Mouse (Mus musculus): ENCODE measurements around the gene Clgn. TPM values are rescaled to one million over a fixed set of nuclear protein-coding genes. Genes with fewer than 3 reads are reported as not detected.
"Not testable (repeated sequence)": the region's sequence is repeated elsewhere in the genome, so short reads cannot be mapped to it uniquely, and the experiment has no call there.

The Clgn gene
- total and polyA plus RNA-seq, 2 experiments from 2014 or later = not detected

DNA sequence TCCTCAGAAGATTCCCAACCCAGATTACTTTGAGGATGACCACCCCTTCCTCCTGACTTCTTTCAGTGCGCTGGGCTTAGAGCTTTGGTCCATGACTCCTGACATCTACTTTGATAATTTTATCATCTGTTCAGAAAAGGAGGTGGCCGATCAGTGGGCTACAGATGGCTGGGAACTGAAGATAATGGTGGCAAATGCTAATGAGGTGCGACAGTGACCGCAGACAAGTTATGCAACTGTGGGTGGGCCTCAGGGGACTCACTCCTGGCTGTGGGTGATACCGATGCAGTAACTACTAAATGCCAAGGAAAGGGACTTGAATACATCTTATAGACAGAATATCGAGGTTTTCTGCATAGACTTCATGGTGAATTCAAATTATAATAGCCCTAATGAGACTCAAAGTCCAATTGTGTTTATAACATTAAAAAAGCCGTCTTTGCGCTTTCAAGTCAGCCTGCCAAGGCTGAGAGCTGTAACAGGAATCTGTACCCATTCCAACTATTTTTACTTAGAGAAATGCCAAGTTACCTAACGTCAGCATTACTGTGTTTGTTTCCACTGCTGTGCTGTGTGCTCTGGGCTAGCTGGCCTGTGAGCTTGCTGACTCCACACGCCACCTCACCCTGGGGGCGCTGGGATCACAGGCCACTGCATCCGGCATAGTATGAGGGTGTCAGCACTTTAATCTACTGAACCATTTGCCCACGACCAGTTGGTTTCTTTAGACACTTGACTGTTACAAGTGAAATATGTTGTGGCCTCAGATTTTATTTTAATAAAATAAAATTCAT, 33.6 kb downstream of the Clgn start:
- no peaks in the 10 kb centered on the region for H3K4me1 ChIP-seq (ENCODE audit: control insufficient read depth, insufficient read depth)
- H3K9ac ChIP-seq (replicated peaks; ENCODE audit: low read depth, low read length) = no peak overlapping the region
- no peak overlapping the region for H3K27ac ChIP-seq (ENCODE audit: low read depth)
- ATAC-seq (ENCODE audit: insufficient read depth, low read depth) (no peak), DNase-seq (ENCODE audit: low spot score) (no peak)
- no peaks in the 10 kb centered on the region for H3K36me3 ChIP-seq (replicated peaks; ENCODE audit: control insufficient read depth, insufficient read depth, low read length)
- peaks cover 30% of the 10 kb centered on the region; the same call in 1 of the 2 replicates for H3K27me3 ChIP-seq (ENCODE audit: control insufficient read depth, insufficient read depth, low read length)
- 62% methylated on average over 13 of the region's 13 CpGs for WGBS
- TF ChIP-seq CTCF (IDR thresholded peaks at IDR 0.05; ENCODE audit: low read depth) (no peak), EP300 (IDR thresholded peaks at IDR 0.05; ENCODE audit: low read depth) (no peak)
- no peaks in the 10 kb centered on the region for H3K9me3 ChIP-seq (replicated peaks; ENCODE audit: control insufficient read depth, low read length)
- H3K4me2 ChIP-seq (ENCODE audit: low read depth, low read length) = no peak overlapping the region
- no peak overlapping the region for H3K4me3 ChIP-seq (ENCODE audit: low read depth, low read length)

DNA sequence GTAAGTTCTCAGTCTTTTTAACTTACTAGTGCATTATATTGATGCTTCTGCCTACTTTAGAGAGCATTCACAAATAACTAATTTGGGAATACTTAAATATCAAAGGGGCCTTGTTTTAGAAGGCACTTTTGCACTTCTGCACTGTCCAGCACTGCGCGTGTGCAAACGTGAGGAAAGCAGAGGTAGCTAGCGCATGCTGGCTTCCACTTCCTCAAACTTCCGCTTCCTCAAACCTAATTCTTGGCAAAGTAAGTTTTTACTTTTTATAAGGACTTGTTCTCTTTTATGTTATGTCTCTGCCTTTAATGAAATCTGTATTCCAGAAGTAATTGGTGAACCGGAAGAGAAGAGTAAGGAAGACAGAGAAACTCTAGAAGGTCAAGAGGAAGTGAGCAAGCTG, 35.5 kb downstream of the Clgn start:
- Histone ChIP-seq H3K4me3 (ENCODE audit: low read depth, low read length) (no peak overlapping the region), H3K4me1 (ENCODE audit: control insufficient read depth, insufficient read depth) (no peaks in the 10 kb centered on the region), H3K4me2 (ENCODE audit: low read depth, low read length) (no peak overlapping the region), H3K27me3 (ENCODE audit: control insufficient read depth, insufficient read depth, low read length) (peaks cover 32% of the 10 kb centered on the region), H3K9ac (replicated peaks; ENCODE audit: low read depth, low read length) (no peak overlapping the region), H3K9me3 (replicated peaks; ENCODE audit: control insufficient read depth, low read length) (no peaks in the 10 kb centered on the region), H3K36me3 (replicated peaks; ENCODE audit: control insufficient read depth, insufficient read depth, low read length) (no peaks in the 10 kb centered on the region), H3K27ac (ENCODE audit: low read depth) (no peak overlapping the region)
- DNase-seq (ENCODE audit: low spot score) = no peak
- TF ChIP-seq EP300 (IDR thresholded peaks at IDR 0.05; ENCODE audit: low read depth) (no peak), CTCF (IDR thresholded peaks at IDR 0.05; ENCODE audit: low read depth) (no peak)
- WGBS = 84% methylated on average over 6 of the region's 6 CpGs
- ATAC-seq (ENCODE audit: insufficient read depth, low read depth) = no peak

DNA sequence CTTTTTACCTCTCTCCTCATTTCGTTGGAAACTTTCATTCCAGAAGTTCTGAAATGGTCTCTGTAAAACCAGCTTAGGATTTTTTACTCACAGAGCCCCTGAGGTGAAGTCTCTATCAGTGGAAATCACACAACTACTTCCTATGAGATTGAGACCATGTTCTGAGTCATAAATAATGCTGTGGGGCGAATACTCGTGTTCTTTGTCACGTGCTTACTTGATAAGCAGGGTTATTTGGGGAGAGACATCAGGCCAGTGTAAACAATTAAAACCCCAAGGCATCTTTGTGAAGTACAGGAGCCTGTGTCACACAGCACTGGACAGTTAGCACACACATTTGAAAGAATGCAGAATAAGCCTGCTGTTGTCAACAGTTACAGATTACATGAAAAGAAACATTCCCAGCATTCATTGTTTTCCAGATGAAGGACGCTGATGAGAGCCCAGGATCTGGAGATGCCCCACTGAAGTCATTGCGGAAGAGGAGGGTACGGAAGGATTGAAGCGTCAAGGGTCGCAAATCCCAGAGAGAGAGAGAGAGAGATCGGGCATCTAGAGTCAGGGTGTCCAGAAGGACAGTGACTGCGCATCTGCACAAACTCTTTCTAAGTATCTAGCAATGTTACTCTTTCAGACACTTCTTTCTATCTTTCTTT, 36.6 kb downstream of the Clgn start:
- TF ChIP-seq EP300 (IDR thresholded peaks at IDR 0.05; ENCODE audit: low read depth) (no peak), CTCF (IDR thresholded peaks at IDR 0.05; ENCODE audit: low read depth) (no peak)
- Histone ChIP-seq H3K9me3 (replicated peaks; ENCODE audit: control insufficient read depth, low read length) (no peaks in the 10 kb centered on the region), H3K36me3 (replicated peaks; ENCODE audit: control insufficient read depth, insufficient read depth, low read length) (no peaks in the 10 kb centered on the region), H3K27me3 (ENCODE audit: control insufficient read depth, insufficient read depth, low read length) (peaks cover 36% of the 10 kb centered on the region), H3K4me3 (ENCODE audit: low read depth, low read length) (no peak overlapping the region), H3K4me1 (ENCODE audit: control insufficient read depth, insufficient read depth) (no peaks in the 10 kb centered on the region), H3K27ac (ENCODE audit: low read depth) (no peak overlapping the region), H3K4me2 (ENCODE audit: low read depth, low read length) (no peak overlapping the region), H3K9ac (replicated peaks; ENCODE audit: low read depth, low read length) (no peak overlapping the region)
- WGBS = 38% methylated on average over 11 of the region's 11 CpGs
- no peak for ATAC-seq (ENCODE audit: insufficient read depth, low read depth)
- no peak for DNase-seq (ENCODE audit: low spot score)

DNA sequence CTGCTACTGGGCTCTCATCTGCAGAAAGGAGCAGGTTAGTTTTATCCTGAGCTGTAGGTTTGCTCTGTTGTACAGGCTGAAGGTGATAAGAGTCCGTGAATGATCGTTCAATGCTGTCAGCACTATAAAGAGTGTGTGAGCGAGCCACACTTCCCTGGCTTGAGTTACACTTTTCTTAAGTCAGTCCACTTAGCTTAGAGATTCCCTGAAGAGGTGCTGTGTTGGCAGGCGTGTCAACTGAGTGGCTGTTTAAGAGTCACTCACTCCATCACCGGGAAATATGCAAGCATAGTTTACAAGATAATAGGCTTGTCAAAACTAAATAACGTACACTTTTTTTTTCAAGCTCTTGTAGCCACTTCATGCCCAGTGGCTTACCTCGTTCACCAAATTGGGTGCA, 37.3 kb downstream of the Clgn start:
- Histone ChIP-seq H3K9ac (replicated peaks; ENCODE audit: low read depth, low read length) (no peak overlapping the region), H3K4me3 (ENCODE audit: low read depth, low read length) (no peak overlapping the region), H3K27me3 (ENCODE audit: control insufficient read depth, insufficient read depth, low read length) (peaks cover 36% of the 10 kb centered on the region), H3K4me1 (ENCODE audit: control insufficient read depth, insufficient read depth) (no peaks in the 10 kb centered on the region), H3K27ac (ENCODE audit: low read depth) (no peak overlapping the region), H3K36me3 (replicated peaks; ENCODE audit: control insufficient read depth, insufficient read depth, low read length) (no peaks in the 10 kb centered on the region), H3K4me2 (ENCODE audit: low read depth, low read length) (no peak overlapping the region), H3K9me3 (replicated peaks; ENCODE audit: control insufficient read depth, low read length) (no peaks in the 10 kb centered on the region)
- TF ChIP-seq EP300 (IDR thresholded peaks at IDR 0.05; ENCODE audit: low read depth) (no peak), CTCF (IDR thresholded peaks at IDR 0.05; ENCODE audit: low read depth) (no peak)
- ATAC-seq (ENCODE audit: insufficient read depth, low read depth) (0 out of 2 replicates have a peak, but pooled peaks have one; percentile 17), DNase-seq (ENCODE audit: low spot score) (no peak)
- 23% methylated on average over 7 of the region's 7 CpGs for WGBS

DNA sequence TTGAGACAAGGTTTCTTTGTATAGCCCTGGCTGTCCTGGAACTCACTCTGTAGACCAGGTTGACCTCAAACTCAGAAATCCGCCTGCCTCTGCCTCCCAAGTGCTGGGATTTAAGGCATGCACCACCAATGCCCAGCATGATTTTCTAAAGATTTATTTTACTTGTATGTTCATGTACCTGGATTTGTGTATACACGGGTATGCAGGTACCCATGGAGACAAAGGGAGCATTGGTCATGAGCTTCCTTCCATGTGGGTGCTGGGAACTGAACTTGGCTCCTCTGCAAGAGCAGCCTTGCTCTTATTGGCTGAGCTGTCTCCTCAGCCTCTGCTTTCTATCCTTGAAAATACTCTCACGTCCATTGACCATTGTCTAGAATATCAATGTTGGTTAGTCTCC, 39.0 kb downstream of the Clgn start:
- H3K27me3 ChIP-seq (ENCODE audit: control insufficient read depth, insufficient read depth, low read length) = peaks cover 28% of the 10 kb centered on the region
- not testable (repeated sequence) for H3K4me2 ChIP-seq (ENCODE audit: low read depth, low read length); H3K27ac ChIP-seq (ENCODE audit: low read depth); H3K36me3 ChIP-seq (replicated peaks; ENCODE audit: control insufficient read depth, insufficient read depth, low read length); ATAC-seq (ENCODE audit: insufficient read depth, low read depth); H3K4me3 ChIP-seq (ENCODE audit: low read depth, low read length); H3K9me3 ChIP-seq (replicated peaks; ENCODE audit: control insufficient read depth, low read length); H3K9ac ChIP-seq (replicated peaks; ENCODE audit: low read depth, low read length); H3K4me1 ChIP-seq (ENCODE audit: control insufficient read depth, insufficient read depth); DNase-seq (ENCODE audit: low spot score)
- 78% methylated on average over 3 of the region's 3 CpGs for WGBS

All from heart, postnatal 0 days (tissue).